Mouse (Mus musculus) liver, adult 2 months (tissue): ENCODE data around the gene Aff4.
"Not testable (repeated sequence)": the region's sequence is repeated elsewhere in the genome, so short reads cannot be mapped to it uniquely, and the experiment has no call there.

Experiments used
- CTCF ChIP-seq: fragments of 200-500 bp; IDR thresholded peaks from 2 replicates; pipeline ENCODE4 v1.5.1; 2011; ENCODE audit warnings: low read depth, low read length, control low read depth
- POLR2A ChIP-seq: fragments of 200-500 bp; IDR thresholded peaks from 2 replicates; pipeline ENCODE4 v1.6.1; 2011; ENCODE audit warnings: low read length, control low read depth; ENCODE audit not compliant: insufficient read depth; ENCODE audit errors: extremely low read depth

GRCm38 (mm10) chr11:53312823-53313222, 37.8 kb upstream of the Aff4 start:
- not testable (repeated sequence) for TF ChIP-seq CTCF, POLR2A
